Mouse (Mus musculus) G1E (cell line): ENCODE data around the gene Tubal3. TPM values are rescaled to one million over a fixed set of nuclear protein-coding genes. Genes with fewer than 3 reads are reported as not detected.

Source experiments
- ATAC-seq: 2 replicates; pipeline ENCODE4 v1.8.0; 2016; ENCODE audit warnings: mild to moderate bottlenecking; ENCODE audit not compliant: insufficient number of reproducible peaks, poor library complexity, low FRiP score, severe bottlenecking; ENCODE audit errors: extremely low read depth
- DNase-seq: peaks from one replicate; pipeline ENCODE4 v3.0.0; 2012; ENCODE audit warnings: low spot score
- H3K27me3 ChIP-seq: 2 replicates; pipeline ENCODE4 v1.6.1; 2012; ENCODE audit warnings: mild to moderate bottlenecking, low read length, inconsistent platforms; ENCODE audit not compliant: insufficient read depth
- H3K36me3 ChIP-seq: replicated peaks from 2 replicates; pipeline ENCODE3; 2012; ENCODE audit warnings: mild to moderate bottlenecking, inconsistent platforms
- H3K4me1 ChIP-seq: 2 replicates; pipeline ENCODE4 v1.6.1; 2012; ENCODE audit warnings: low read depth, low read length, inconsistent platforms, mixed read lengths; ENCODE audit not compliant: insufficient read depth
- H3K4me3 ChIP-seq: 2 replicates; pipeline ENCODE4 v1.5.1; 2012; ENCODE audit warnings: low read depth, mild to moderate bottlenecking, inconsistent platforms, low read length, moderate library complexity, mixed read lengths
- H3K9me3 ChIP-seq: replicated peaks from 2 replicates; pipeline ENCODE4 v1.6.1; 2012; ENCODE audit warnings: inconsistent platforms
- CTCF ChIP-seq: IDR thresholded peaks from 2 replicates; pipeline ENCODE4 v1.5.1; 2012; ENCODE audit warnings: low read depth, low read length, inconsistent platforms, mixed read lengths
- GATA1 ChIP-seq: IDR thresholded peaks from 2 replicates; pipeline ENCODE4 v1.6.1; 2012; ENCODE audit warnings: borderline replicate concordance, low read length, inconsistent platforms, mixed read lengths
- GATA2 ChIP-seq: IDR thresholded peaks from 2 replicates; pipeline ENCODE4 v1.6.1; 2012; ENCODE audit warnings: low read depth, low read length, inconsistent platforms, borderline replicate concordance
- POLR2AphosphoS5 ChIP-seq: IDR thresholded peaks from 2 replicates; pipeline ENCODE4 v1.6.1; 2012; ENCODE audit warnings: low read depth, low read length, inconsistent platforms; ENCODE audit not compliant: insufficient replicate concordance
- TAL1 ChIP-seq: conservative IDR thresholded peaks from 2 replicates; pipeline ENCODE4 v1.6.1; 2012; ENCODE audit warnings: low read depth, low read length, inconsistent platforms, mixed read lengths
- polyA plus RNA-seq: library from polyadenylated mRNA; stranded (reverse); fragments of >175 nt; gene quantifications from 2 replicates; pipeline ENCODE4 v1.2.3, GENCODE M21; 2012
- total RNA-seq, 2 experiments: library from RNA; stranded (forward) in 1 of 2; stranded (reverse) in 1 of 2; fragments of 200-1000 nt in 1 of 2; fragments of >200 nt in 1 of 2; fragmentation: Nextera tagmentation in 1 of 2; gene quantifications; 2 replicates each; pipeline ENCODE4 v1.2.3; 2014 to 2017

The Tubal3 gene
- total and polyA plus RNA-seq, 3 experiments: 0.16 TPM; not detected in 2

DNA sequence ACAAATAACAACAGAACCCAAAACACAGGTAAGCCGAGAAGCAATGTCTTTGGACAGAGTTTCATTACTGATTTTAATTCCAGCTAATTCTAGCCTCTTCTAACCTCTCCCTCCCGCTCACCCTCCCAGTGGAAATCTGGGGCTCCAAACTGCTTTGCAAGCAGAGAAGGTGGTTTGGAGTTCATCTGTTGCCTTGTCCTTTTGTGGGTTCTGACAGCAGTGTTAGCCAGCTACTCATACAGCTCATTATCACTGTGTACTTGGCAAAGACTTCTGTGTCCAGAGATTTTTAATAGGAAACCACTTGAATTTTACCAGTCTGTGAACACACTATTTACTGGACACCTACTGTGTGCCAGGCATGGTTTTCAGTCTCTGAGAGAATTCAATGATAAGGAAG, 27.2 kb downstream of the Tubal3 start, which contains the start of gene Ucn3:
Ucn3 (minus strand) TSS at position 101 of the 400 bp plus-strand sequence.
- H3K9me3 ChIP-seq: no peaks in the 10 kb centered on the region
- H3K27me3 ChIP-seq: peaks cover 7% of the 10 kb centered on the region; the same call in 1 of the 2 replicates
- ATAC-seq (no peak), DNase-seq (no peak)
- H3K4me1 ChIP-seq: no peaks in the 10 kb centered on the region
- TF ChIP-seq POLR2AphosphoS5: no peak
- TF ChIP-seq GATA1: no peak
- no peak for TF ChIP-seq GATA2
- H3K36me3 ChIP-seq: no peaks in the 10 kb centered on the region
- H3K4me3 ChIP-seq: no peak within 1 kb of the TSS

DNA sequence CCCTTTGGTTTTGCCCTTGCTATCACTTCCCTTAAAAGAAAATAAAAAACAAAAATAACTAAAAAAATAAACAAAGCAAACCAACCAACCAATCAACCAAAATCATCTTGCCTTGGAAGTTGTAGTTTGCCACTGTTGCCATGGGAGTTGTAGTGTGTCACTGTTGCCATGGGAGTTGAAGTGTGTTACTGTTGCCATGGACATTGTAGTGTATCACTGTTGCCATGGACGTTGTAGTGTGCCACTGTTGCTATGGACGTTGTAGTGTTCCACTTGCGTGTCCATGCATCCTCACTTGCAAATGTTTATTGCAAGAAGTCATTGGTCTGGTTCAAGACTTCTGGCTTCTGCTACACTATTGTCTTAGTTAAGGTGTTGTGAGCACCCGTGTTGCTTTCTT, 29.2 kb downstream of the Tubal3 start:
- Histone ChIP-seq H3K9me3 (no peaks in the 10 kb centered on the region), H3K36me3 (no peaks in the 10 kb centered on the region), H3K4me3 (no peak overlapping the region), H3K27me3 (peaks cover 7% of the 10 kb centered on the region; the same call in 1 of the 2 replicates), H3K4me1 (no peaks in the 10 kb centered on the region)
- TF ChIP-seq CTCF (no peak), TAL1 (no peak), GATA2 (no peak), POLR2AphosphoS5 (no peak), GATA1 (no peak)
- ATAC-seq: no peak
- no peak for DNase-seq

DNA sequence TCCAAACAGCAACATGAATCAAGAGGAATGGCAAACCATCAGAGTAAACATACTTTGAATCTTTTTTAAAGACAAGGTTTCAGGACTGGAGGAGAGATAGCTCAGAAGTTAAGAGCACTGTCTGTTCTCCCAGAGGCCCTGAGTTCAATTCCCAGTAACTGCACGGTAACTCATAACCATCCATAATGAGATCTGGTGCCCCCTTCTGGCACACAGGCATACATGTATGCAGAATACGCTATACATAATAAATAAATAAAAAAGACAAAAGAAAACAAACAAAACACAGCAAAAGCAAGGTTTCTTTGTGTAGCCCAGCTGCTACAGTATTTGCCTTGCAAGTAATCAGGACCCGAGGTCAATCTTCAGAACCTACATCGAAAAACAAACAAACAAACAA, 31.4 kb downstream of the Tubal3 start:
- Histone ChIP-seq H3K27me3 (peaks cover 7% of the 10 kb centered on the region; the same call in 1 of the 2 replicates), H3K4me1 (no peaks in the 10 kb centered on the region), H3K36me3 (no peaks in the 10 kb centered on the region), H3K4me3 (no peak overlapping the region), H3K9me3 (no peaks in the 10 kb centered on the region)
- DNase-seq: no peak
- no peak for TF ChIP-seq POLR2AphosphoS5
- TF ChIP-seq TAL1: no peak
- no peak for TF ChIP-seq GATA2
- no peak for TF ChIP-seq CTCF
- no peak for TF ChIP-seq GATA1
- no peak for ATAC-seq

DNA sequence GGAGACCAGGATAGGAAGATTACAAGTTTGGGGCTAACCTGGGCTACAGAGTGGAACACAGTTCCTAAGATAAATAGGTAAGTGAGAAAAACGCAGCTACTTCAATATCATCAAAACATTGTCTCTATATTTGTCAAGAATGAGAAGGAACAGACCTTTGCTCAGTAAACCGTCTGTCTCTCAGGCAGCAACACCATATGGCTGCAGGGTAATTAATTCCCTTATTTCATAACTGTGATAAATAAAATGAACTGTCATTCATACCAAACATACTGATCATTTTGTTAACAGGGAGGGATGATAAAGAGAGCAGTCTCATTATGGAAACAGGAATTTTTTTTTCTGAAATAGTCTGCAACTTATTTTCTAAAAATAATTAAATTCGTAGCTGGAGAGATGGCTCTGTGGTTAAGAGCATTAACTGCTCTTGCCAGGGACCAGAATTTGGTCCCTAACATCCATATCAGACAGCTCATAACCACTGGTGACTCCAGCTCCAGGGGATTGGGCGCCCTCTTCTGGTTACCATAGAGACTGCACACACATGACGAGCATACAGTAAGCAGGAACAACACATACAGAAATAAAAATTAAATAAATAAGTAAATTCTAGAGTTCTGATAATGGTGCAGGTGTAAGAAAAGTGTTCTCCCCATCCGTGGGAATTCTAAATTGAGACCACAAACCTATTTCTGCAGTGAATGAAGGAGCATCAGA, 33.3 kb downstream of the Tubal3 start:
- no peaks in the 10 kb centered on the region for H3K27me3 ChIP-seq
- ATAC-seq: no peak
- H3K36me3 ChIP-seq: no peaks in the 10 kb centered on the region
- no peak overlapping the region for H3K4me3 ChIP-seq
- no peaks in the 10 kb centered on the region for H3K9me3 ChIP-seq
- DNase-seq: no peak
- H3K4me1 ChIP-seq: no peaks in the 10 kb centered on the region
- TF ChIP-seq TAL1: no peak

DNA sequence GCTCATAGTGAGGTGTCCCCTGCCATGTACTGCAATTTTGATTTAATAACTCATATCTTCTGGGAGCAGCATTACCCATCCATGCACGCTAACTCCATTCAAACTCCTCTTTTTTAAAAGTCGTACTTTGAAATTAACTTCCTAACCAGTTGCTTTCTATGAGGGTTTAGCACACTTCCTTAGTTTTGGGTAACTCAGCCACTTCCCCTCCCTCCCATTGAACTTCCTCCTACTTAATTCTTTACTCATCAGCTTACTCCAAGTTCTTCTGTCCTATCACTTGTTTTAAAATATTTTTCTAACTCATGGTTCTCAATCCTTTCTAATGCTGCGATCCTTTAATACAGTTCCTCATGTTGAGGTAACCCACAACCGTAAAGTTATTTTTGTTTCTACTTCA, 50.8 kb downstream of the Tubal3 start:
- TF ChIP-seq TAL1 (no peak), GATA1 (no peak), GATA2 (no peak), POLR2AphosphoS5 (no peak), CTCF (no peak)
- DNase-seq: no peak
- no peak overlapping the region for H3K4me3 ChIP-seq
- no peaks in the 10 kb centered on the region for H3K4me1 ChIP-seq
- no peaks in the 10 kb centered on the region for H3K36me3 ChIP-seq
- H3K27me3 ChIP-seq: no peaks in the 10 kb centered on the region
- no peaks in the 10 kb centered on the region for H3K9me3 ChIP-seq
- no peak for ATAC-seq

Other genes with a start within 250 kb of the Tubal3 start
- gene Calml3, start 114.0 kb upstream of the Tubal3 start, total RNA-seq (2014; fragmentation: Nextera tagmentation): not detected in 2 replicates
- 0.27 TPM in 1 of 2 replicates, not detected in the other for gene Calml3, start 114.0 kb upstream of the Tubal3 start, total RNA-seq (2017)
- gene Calml3, start 114.0 kb upstream of the Tubal3 start, polyA plus RNA-seq: not detected in 2 replicates
- not detected in 2 replicates for gene Calm4, start 80.5 kb upstream of the Tubal3 start, total RNA-seq (2014; fragmentation: Nextera tagmentation)
- gene Calm4, start 80.5 kb upstream of the Tubal3 start, total RNA-seq (2017): not detected in 2 replicates
- gene Calm4, start 80.5 kb upstream of the Tubal3 start, polyA plus RNA-seq: not detected in 2 replicates
- not detected in 2 replicates for gene Calm5, start 64.1 kb upstream of the Tubal3 start, total RNA-seq (2014; fragmentation: Nextera tagmentation)
- gene Calm5, start 64.1 kb upstream of the Tubal3 start, total RNA-seq (2017): not detected in 2 replicates
- not detected in 2 replicates for gene Calm5, start 64.1 kb upstream of the Tubal3 start, polyA plus RNA-seq
- gene Net1, start 54 bp upstream of the Tubal3 start, total RNA-seq (2014; fragmentation: Nextera tagmentation): 43.6 and 47.6 TPM in 2 replicates
- 60.5 and 103 TPM in 2 replicates for gene Net1, start 54 bp upstream of the Tubal3 start, total RNA-seq (2017)
- 45.6 and 48.8 TPM in 2 replicates for gene Net1, start 54 bp upstream of the Tubal3 start, polyA plus RNA-seq
- not detected in 2 replicates for gene Ucn3, start 27.1 kb downstream of the Tubal3 start, total RNA-seq (2014; fragmentation: Nextera tagmentation)
- 0.11 and 0.23 TPM in 2 replicates for gene Ucn3, start 27.1 kb downstream of the Tubal3 start, total RNA-seq (2017)
- not detected in 2 replicates for gene Ucn3, start 27.1 kb downstream of the Tubal3 start, polyA plus RNA-seq
- gene Akr1c14, start 130.7 kb downstream of the Tubal3 start, total RNA-seq (2014; fragmentation: Nextera tagmentation): not detected in 2 replicates
- not detected in 2 replicates for gene Akr1c14, start 130.7 kb downstream of the Tubal3 start, total RNA-seq (2017)
- not detected in 2 replicates for gene Akr1c14, start 130.7 kb downstream of the Tubal3 start, polyA plus RNA-seq
- not detected in 2 replicates for gene Akr1c18, start 232.4 kb downstream of the Tubal3 start, total RNA-seq (2014; fragmentation: Nextera tagmentation)
- not detected in 2 replicates for gene Akr1c18, start 232.4 kb downstream of the Tubal3 start, total RNA-seq (2017)
- not detected in 2 replicates for gene Akr1c18, start 232.4 kb downstream of the Tubal3 start, polyA plus RNA-seq